Mouse (Mus musculus): ENCODE data around the gene Ms4a14. TPM values are rescaled to one million over a fixed set of nuclear protein-coding genes. Genes with fewer than 3 reads are reported as not detected.
A peak's percentile ranks its signal among the peaks of the same experiment; 100 is the strongest.
"Not testable (repeated sequence)": the region's sequence is repeated elsewhere in the genome, so short reads cannot be mapped to it uniquely, and the experiment has no call there.

Gene Ms4a14
- under 1 TPM in 1 of 2 experiments, not detected in 1; 0.10 TPM for total RNA-seq (2021)
- long read RNA-seq, experiment 1, result 0 reads
- long read RNA-seq, experiment 2, result 0 reads

DNA sequence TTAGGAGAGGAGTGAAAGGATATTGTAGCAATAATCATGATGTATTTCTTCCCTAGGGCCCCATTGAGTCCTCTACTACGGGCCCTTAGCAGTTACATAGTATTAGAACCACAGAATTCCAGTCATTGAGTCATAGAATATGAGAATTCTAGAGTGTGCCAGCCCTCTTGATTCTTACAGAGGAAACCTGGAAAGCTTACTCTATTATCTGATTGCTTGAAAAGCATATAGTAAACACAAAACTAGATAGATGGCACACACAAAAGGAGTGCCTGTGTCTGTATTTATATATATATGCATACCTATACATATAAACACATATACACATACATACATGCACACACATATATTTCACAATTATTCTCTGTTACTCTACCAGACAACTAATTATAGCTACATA lies at the start of gene Ms4a14:
Gene Ms4a14 (minus strand): TSS at position 101 of the 400 bp plus-strand sequence.
- DNase-seq, result no peak

DNA sequence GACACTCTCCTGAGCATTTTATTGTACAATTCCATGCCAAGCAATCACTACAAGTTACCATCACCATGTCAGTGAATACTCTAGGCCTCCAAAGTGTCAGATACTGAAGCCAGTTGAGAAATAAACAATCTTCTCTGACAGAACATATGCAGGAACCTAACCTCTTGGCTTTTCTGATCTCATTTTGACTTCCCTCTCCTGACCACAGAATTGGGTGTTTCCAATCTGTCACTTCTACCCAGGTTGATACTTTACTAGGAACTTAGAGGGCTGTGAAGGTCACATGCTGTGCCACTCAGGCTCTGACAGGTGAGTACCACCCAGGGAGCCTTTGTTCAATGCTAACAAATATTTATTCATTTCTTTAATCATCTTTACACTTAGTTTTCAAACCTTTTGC lies 47.7 kb upstream of the Ms4a14 start:
- no peak for DNase-seq

DNA sequence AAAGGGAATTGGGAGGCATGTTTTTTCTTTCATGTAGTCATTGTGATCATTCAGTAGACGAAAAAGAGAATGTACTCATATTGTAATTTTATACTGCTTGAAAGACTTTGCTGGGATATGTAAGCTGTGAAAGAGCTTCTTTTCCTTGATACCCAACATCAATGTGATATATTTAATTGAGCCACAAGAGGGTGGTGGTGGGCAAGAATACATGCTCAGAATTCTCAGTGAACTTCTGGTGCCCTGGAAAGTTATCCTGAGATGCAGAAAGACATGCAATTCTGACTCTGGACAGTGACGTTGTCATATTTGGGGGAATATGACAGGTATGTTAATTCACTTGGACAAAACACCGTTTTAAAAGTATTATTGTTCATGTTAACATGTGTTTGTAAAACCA lies 45.9 kb upstream of the Ms4a14 start:
- no peak for DNase-seq

DNA sequence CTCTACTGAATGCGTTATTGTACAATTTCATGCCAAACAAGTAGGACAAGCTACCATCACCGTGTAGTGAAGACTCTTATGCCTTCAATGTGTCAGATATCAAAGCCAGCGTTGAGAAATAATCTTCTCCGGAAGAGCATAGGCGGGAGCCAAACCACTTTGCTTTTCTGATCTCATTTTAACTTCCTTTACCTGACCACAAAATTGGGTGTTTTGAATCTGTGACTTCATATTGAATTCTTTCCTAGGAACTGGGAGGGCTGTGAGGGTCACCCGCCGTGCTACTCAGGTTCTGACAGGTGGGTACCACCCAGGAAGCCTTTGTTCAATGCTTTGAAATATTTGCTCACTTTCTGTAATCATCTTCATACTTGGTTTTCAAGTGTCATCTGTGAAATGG lies 41.5 kb upstream of the Ms4a14 start:
- no peak for DNase-seq

DNA sequence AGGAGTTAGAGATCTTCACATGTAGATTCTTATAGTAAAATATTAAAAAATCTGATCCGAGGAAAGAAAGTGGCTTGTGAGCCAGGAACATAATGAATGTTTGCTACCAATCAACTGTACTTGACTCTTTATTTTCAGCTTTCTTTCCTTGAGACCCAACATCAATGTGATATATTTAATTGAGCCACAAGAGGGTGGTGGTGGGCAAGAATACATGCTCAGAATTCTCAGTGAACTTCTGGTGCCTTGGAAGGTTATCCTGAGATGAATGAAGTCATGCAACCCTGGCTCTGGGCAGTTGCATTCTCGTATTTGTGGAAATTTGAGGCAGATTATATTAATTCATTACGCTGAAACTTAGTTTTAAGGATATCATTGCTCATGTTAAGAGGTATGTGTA lies 37.6 kb upstream of the Ms4a14 start:
- DNase-seq, result no peak

DNA sequence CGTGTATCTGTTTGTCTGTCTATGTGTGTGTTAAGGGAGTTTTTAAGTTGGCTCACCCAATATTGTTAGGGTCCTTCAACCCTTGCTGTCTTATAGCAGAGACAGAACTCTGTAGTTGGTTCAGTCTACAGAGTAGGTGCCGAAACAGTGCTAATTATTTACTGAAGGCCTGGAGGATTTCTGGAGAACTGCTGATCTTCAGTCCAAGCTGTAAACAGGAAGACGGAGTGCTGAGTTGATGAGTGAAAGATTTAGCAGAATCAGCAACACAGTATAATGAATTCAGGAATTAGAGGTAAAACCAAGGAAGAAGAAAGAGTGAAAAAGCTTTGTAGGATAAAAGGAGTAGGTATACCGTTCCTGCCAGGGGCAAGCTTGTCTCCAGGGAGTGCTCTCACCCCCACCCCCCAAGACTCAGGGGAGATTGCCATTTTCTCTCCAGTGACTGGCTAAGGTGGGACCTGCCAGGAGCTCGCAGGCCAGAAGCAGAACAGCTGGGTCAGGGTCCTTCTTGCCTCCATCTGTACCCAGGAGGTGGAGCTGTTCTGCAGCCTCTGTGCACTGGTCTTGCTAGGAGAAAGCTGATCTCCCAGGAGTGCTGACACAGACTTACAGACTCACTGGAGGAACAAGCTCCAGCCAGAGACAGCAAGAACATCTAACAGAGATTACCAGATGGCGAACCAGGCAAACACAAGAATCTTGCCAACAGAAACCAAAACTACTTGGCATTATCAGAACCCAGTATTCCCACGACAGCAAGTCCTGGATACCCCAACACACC lies 35.6 kb upstream of the Ms4a14 start:
- DNase-seq, result no peak

DNA sequence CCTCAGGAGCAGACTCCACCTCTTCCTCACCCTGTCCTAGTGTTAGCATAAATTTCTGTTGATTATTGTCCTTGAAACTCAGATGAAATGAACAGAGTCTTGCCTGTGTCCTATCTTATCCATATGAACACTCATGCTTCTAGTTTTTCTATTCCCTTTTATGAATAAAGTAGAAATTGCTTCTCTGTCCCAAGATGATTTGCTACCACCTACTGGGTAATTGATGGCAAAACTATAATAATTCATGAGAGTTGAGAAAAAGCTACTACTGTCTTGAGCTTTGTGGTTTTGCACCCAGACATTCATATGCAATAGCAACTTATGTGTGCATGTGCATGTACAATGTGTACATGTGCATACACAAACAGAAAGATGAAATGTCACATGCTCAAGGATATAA lies 29.7 kb upstream of the Ms4a14 start:
- no peak for DNase-seq

DNA sequence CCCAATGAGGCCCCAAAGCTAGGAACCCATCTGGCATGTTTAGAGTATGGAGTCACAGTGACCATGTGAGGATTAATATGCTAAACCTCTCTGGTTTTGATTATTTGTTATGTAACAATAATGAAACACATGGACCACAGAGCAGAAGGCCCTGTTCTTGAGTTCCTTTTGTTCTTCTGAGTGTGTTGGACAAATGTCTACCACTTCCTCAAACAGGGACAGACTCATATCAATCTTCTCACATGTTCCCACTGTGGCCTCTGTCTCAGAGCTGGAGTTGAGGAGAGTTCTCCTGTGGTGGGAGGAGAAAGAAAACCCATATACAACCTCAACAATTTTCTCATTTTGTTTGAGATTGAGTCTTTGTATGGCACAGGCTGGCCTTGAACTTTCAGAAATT lies 28.9 kb upstream of the Ms4a14 start:
- no peak for DNase-seq

DNA sequence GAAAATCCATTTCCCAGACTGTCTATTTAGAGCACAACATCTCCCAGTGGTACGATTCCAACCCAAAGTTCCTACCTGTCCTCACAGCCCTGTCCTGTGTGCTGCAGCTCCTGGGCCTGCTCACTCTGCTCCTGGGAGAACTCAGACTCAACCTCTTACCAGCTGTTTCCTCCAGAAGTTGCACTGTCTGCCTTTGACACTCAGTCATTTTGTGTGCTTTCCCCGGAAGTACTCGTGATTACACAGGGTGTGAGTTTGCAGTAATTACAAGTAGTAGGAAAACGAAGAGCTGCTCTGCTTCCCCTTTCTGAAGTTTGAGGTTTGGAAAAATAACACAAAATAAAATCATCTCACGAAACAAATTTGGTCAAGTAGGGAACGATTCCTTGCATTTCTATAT lies 21.7 kb upstream of the Ms4a14 start, which contains the start of gene Ms4a7:
Gene Ms4a7 (minus strand): TSS at position 215 of the 400 bp plus-strand sequence.
- no peak for DNase-seq

DNA sequence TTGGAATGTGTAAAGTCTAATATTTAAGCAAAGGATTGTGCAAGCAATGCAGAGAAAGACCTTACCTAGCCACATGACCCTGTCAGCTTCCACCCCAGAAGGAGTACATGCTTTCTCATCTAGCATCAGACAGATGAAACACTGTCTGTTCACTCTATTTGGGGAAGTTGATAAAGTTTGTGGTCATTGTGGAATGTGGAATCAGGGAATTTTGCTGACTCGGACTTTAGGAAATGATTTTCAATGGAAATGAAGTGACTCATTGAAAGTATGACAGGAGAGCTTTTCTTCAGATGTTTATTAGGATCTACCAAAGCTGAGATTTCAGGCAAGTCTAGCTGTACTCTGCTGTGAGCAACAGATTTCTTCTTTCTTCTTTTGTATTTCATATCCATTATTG lies 6.9 kb upstream of the Ms4a14 start:
- no peak for DNase-seq

DNA sequence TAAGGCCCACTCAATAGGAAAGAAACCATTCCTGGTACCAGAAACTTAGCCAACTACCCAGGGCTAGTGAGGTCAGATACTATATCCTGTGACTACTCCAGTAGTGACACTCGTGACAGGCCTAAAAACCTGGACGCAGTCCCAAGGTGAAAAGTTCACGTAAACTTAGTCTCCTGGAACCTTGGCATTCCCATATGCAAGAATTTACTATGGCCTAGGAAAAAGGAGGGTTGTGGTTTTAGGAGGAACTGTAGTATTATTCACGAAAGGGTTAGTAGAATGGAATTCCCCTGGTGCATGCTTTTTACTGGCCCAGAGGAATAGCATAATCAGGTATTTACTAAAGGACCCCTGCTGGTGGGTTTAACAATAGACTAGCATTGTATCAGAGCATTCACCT lies 2.5 kb upstream of the Ms4a14 start:
- DNase-seq, result no peak

DNA sequence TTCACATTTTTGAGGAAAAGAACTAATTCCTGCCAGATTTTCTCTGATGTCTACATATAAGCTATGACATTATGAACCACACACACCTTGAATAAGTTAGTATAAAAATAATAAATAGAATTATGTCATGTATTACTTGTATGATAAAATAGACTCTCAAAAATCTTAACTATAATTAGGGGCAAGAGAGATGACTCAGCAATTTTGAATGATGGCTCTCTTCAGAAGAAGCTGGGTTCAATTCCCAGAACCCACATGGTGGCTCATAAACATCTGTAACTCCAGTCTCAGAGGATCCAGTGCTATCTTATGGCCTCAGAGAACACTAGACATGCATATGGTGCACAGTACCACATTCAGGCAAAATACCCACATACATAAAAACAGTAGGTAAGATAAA lies 5.4 kb downstream of the Ms4a14 start:
- no peak for DNase-seq

DNA sequence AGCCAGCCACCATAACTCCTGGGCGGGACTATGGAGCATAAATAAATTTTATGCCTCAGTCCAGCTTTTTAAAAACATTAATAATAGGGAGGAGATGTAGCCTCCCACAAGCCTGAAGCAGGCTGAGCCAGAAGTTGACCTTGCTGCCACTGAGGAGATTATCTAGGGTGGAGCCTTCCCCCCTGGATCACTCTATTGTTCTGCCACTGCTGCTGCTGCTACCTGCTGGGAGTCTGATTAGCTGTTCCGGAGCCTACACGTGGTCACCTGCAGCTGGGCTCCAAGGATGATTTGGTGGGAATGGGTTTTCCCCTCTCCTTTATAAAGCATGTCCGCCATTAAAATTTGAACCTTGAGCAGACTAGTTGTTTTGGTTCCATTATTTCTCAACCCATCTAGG lies 14.7 kb downstream of the Ms4a14 start:
- DNase-seq, result not testable (repeated sequence)

DNA sequence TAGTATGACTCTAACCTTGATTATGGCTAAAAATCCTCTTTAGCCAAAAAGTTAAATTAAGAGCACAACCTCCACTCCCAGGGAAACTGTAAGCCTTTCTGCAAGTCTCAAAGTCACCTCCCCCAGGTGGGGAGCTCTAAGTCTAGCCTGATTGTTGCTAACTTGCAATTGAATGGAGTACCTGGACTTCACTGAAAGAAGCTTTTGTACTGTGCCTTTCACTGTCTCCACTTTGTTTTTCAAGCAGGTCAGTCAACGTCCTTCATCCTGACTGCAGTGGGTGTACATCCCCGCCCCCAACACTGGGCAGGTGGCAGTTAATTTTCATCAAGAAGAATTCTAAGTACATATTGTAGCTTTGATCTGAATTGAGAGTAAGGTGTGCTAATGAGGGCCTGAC lies 15.3 kb downstream of the Ms4a14 start:
- DNase-seq, result no peak

DNA sequence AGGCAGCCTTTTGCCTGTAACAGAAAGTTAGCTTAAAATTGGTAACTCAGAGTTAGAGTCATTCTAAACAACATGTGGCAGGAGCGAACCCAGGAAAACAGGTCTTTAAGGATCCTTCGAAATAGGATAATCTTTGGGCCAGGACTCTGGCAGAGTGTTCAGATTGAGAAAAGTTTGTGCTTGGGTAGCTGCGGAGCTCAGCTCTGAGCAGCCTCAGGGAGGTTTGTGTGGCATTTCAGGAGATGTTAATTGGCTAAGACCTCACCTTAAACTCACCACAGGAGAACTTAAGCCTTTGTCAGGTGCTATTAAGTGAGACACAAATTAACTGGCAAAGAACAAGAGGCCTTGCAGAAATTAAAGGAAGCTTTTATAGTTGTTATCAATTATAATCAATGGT lies 20.6 kb downstream of the Ms4a14 start:
- DNase-seq, result not testable (repeated sequence)

DNA sequence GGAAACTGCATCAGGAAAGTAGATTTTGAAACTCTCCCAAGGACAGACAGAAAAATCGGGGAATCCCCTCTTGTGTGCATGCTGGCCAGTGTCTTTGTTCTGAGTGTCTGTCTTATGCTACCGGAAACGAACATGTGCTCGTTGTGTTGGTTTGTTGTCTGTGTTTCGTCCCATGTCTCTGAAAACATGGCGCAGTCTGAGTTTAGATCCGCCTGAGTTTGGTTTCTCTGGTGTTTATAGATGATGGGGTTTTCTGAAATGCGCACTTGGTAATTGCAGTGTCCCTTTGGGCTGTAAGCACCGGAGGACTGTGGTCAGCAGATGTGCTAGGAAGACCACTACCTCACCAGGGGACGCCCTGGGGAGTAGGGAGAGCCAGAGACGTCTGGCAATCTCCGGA lies 21.3 kb downstream of the Ms4a14 start:
- peak in 1 of 2 experiments; percentile 5 for DNase-seq

DNA sequence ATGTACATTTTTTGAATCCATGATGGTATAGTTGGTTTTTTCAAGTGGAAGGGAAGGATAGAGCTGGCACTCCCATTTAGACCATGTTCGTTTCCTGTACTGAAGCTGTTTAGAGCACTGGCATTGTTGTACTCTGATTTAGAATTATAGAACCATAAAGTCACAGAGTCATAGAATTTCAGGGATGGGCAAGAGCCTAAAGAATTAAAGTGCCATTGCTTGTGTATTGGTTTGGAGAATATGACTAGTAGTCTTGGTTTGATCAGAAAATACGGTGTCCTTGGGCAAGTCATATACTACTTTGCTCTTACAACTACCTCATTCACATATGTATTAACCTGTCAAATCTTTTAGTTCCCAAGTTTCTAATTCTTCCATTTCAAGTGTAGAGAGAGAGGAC lies 30.5 kb downstream of the Ms4a14 start, which contains the start of gene Ms4a5:
Gene Ms4a5 (minus strand): TSS at position 101 of the 400 bp plus-strand sequence.
- no peak for DNase-seq

DNA sequence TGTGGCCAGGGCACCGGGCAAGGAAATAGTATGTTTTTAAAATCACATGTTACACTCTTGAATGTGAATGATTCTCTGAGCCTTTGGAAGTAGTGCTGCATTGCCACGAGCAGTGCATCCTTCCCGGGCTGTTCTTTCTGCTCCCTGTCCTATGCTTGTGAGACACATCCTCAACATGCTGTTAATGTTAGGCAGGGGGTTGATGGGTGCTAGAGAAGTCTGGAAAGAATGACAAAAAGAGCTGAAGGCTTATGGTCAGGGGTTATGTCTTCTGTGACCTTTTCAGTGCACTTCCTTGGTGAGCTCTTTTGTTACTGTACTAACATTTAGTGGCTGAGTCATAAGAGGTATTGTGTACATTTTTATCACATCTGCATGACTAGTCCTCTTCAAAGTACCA lies 34.0 kb downstream of the Ms4a14 start:
- no peak for DNase-seq

DNA sequence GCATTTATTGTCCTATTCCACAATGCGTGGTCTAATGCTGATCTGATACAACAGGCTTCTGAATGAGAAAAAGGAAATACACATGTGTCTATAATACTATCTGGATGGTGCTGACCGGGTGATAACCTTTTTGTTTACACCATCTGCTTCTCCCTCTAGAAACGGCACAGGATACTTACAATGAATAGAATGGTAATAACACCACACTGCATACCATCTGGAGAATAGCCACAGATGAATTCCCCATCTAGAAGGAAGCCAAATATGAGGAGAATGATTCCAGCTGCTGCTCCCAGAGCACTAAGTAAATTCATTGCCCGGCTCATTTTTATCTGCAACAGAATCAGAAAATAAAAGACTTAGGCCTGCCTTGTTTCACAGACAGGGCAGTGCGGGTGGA lies 37.8 kb downstream of the Ms4a14 start:
- DNase-seq, result no peak

DNA sequence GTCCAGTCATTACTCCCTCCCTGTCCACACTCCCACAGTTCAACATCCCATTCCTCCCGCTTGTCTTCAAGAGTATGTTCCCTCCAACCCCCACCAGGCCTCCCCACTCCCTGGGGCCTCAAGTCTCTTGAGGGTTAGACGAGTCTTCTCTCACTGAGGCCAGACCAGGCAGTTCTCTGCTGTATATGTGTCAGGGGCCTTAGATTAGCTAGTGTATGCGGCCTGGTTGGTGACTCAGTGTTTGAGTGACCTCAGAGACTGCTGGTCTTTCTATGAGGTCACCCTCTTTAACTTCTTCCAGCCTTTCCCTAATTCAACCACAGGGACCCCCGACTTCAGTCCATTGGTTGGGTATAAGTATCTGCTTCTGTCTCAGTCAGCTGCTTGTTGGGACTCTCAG lies 47.3 kb downstream of the Ms4a14 start:
- no peak for DNase-seq

DNA sequence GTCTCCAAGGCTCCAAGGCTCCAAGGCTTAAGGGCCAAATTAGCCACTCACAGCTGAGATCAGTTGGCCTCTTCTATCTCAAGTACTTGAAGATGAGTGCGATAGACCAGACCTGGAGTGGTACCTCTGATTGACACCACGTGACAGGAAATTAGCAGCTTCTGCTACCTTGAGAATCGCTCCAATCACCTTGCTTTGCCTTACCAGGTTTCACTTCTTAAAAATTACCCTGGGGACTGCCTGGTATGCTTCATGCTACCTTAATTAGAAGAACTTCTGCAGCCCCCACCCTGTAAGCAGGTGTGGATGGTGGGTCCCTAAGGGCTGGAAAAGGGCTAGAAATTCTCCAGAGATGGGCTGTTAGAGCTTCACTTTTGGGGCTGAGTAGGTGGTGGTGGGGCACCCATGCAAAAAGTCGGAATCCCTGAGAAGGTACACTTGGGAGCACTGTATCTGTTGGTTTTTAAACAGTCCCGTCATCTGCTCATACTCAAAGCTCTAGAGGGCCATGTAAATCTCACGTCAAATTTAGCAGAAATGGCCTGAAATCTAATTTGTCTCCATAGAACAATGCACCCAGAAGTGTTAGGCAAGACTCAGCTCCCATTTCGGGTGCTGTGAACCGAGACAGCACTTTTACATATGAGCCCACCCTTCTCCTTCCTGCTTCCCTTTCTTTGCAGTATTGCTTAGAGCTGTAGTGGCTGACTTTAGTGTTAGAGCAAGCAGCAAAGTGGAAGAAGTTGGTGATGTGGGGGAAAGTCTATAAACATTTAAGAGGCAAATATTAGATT lies 48.0 kb downstream of the Ms4a14 start, which contains the start of gene Ms4a1:
Gene Ms4a1 (minus strand): TSS at position 190 of the 794 bp plus-strand sequence.
- no peak for DNase-seq

DNA sequence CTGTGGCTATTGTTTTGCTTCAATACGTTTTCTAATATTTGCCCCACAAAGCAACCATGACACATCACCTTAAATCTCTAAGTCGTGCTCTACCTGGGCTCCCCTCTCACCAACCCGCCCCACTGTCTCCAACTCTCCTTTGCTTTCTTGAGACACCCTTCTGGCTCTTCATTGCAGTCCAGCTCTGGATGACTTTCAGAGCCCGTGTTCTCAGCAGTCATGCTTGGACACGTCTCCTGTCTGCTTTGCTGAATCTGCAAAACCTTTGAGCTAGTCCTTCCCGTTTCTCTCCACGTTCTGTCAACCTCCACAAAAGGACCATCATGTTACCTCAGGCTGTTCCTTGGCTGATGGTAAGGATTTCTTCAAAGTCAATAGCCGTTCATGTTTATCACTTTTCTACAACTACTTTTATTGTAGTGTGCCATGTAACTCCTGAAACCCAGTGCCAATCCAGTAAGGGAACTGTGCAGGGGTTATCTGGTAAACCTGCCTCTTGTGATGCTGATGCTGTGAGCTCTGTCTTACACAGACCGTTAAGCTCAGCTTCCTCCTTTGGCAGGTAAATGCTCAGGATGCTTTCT lies 49.6 kb downstream of the Ms4a14 start:
- no peak for DNase-seq

DNA sequence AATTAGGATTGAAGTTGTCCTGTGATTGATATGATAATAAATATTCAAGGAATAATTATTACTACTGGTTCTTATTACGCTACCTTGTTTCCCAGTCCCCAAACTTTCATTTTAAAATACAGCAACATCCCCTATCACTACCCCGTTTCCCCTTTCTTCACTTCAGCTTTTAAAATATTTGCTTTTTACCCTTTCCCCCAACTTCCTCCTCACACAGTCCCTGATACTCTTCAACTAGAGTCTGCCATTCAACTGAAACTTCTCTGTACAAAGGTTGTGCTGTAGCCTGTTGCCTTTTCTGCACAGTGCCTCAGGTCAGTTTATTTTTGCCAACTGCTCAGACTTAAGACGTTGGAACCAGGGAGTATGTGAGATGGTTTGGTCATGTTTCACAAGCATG lies 50.7 kb downstream of the Ms4a14 start:
- no peak for DNase-seq

All from adrenal gland, postnatal 36 days (tissue).